Mouse (Mus musculus) stomach, embryonic 14.5 days (tissue): ENCODE results near the gene Srsf3. TPM values are rescaled to one million over a fixed set of nuclear protein-coding genes. Genes with fewer than 3 reads are reported as not detected.

Experiments
- ATAC-seq: fragments of 200-750 bp; cut with Nextera tagmentation; 2 replicates; pipeline ENCODE4 v1.8.0; 2017; ENCODE audit warnings: low read depth, moderate TSS enrichment; ENCODE audit not compliant: insufficient number of reproducible peaks, insufficient read depth, low FRiP score
- H3K27ac ChIP-seq: fragments of 300-500 bp; sonication (generic); 2 replicates; pipeline ENCODE4 v1.5.1; 2014; ENCODE audit warnings: mild to moderate bottlenecking, low read length, moderate library complexity, mixed read lengths
- H3K27me3 ChIP-seq: fragments of 300-500 bp; sonication (generic); 2 replicates; pipeline ENCODE4 v1.6.1; 2014; ENCODE audit warnings: low read length, control low read depth, mixed read lengths; ENCODE audit not compliant: control insufficient read depth, insufficient read depth
- H3K36me3 ChIP-seq: fragments of 300-500 bp; sonication (generic); 2 replicates; pipeline ENCODE4 v1.6.1; 2014; ENCODE audit warnings: mild to moderate bottlenecking, control low read depth, low read length, moderate library complexity, mixed read lengths; ENCODE audit not compliant: control insufficient read depth, insufficient read depth
- H3K4me1 ChIP-seq: fragments of 300-500 bp; sonication (generic); 2 replicates; pipeline ENCODE4 v1.6.1; 2014; ENCODE audit warnings: low read length, control low read depth, mixed read lengths; ENCODE audit not compliant: control insufficient read depth, insufficient read depth
- H3K4me2 ChIP-seq: fragments of 300-500 bp; sonication (generic); replicated peaks from 2 replicates; pipeline ENCODE4 v1.6.1; 2014; ENCODE audit warnings: low read depth, low read length, control low read depth
- H3K4me3 ChIP-seq: fragments of 300-500 bp; sonication (generic); 2 replicates; pipeline ENCODE4 v1.5.1; 2014; ENCODE audit warnings: low read depth, low read length, control low read depth
- H3K9ac ChIP-seq: fragments of 300-500 bp; sonication (generic); replicated peaks from 2 replicates; pipeline ENCODE4 v1.6.1; 2014; ENCODE audit warnings: low read depth, mild to moderate bottlenecking, control low read depth, low read length, moderate library complexity, mixed read lengths
- H3K9me3 ChIP-seq: fragments of 300-500 bp; sonication (generic); 2 replicates; pipeline ENCODE4 v1.6.1; 2016; ENCODE audit warnings: low read depth, low read length, control low read depth; ENCODE audit not compliant: control insufficient read depth
- WGBS: fragments of 180-500 bp; shearing (Covaris S2); extraction: QIAGEN DNeasy Blood & Tissue Kit; methylation state at CpG from one replicate; pipeline ENCODE4 v1.1.7; 2014; 5-methylcytosine and 5-hydroxymethylcytosine counted together
- polyA plus RNA-seq: library from polyadenylated mRNA; unstranded; fragments of >200 nt; fragmentation: Nextera tagmentation; extraction: Ambion mirVana; gene quantifications from 2 replicates; pipeline ENCODE4 v1.2.1, GENCODE M21; 2014

Srsf3 gene
- polyA plus RNA-seq, 1 experiment from 2014 or later, result 593 TPM

GRCm38 (mm10) chr17:29074085-29074484 lies 41.7 kb downstream of the Srsf3 start:
- H3K4me2 ChIP-seq, result no peak overlapping the region
- WGBS, result 67% methylated on average over 13 of the region's 13 CpGs

GRCm38 (mm10) chr17:29076235-29076634 lies 43.8 kb downstream of the Srsf3 start:
- no peak overlapping the region for H3K27ac ChIP-seq
- WGBS, result 88% methylated on average over 8 of the region's 8 CpGs
- no peak for ATAC-seq
- no peak overlapping the region for H3K4me2 ChIP-seq
- peaks cover 15% of the 10 kb centered on the region; the same call in 1 of the 2 replicates for H3K4me1 ChIP-seq
- H3K27me3 ChIP-seq, result 0 out of 2 replicates have a peak, but pooled peaks cover 5% of the 10 kb centered on the region
- no peaks in the 10 kb centered on the region for H3K36me3 ChIP-seq
- H3K9ac ChIP-seq, result no peak overlapping the region
- H3K4me3 ChIP-seq, result no peak overlapping the region
- H3K9me3 ChIP-seq, result no peaks in the 10 kb centered on the region

More at GRCm38 (mm10) chr17:29074085-29074484, 41.7 kb downstream of the Srsf3 start:
- H3K36me3 ChIP-seq, result no peaks in the 10 kb centered on the region
- no peaks in the 10 kb centered on the region for H3K9me3 ChIP-seq
- ATAC-seq, result no peak
- H3K27ac ChIP-seq, result no peak overlapping the region
- H3K4me3 ChIP-seq, result no peak overlapping the region
- no peak overlapping the region for H3K9ac ChIP-seq
- H3K4me1 ChIP-seq, result peaks cover 15% of the 10 kb centered on the region; the same call in 1 of the 2 replicates
- H3K27me3 ChIP-seq, result no peaks in the 10 kb centered on the region

GRCm38 (mm10) chr17:29077786-29078509 lies 45.5 kb downstream of the Srsf3 start:
- 16% methylated on average over 14 of the region's 14 CpGs for WGBS
- no peaks in the 10 kb centered on the region for H3K9me3 ChIP-seq
- ATAC-seq, result no peak
- no peaks in the 10 kb centered on the region for H3K36me3 ChIP-seq
- peak overlapping the region; percentile 20 for H3K4me3 ChIP-seq
- H3K4me2 ChIP-seq, result peak overlapping the region; percentile 47
- no peak overlapping the region for H3K9ac ChIP-seq
- peaks cover 11% of the 10 kb centered on the region; the same call in 1 of the 2 replicates for H3K4me1 ChIP-seq
- H3K27ac ChIP-seq, result 0 out of 2 replicates have a peak overlapping the region, but pooled peaks have one; percentile 22
- 0 out of 2 replicates have a peak, but pooled peaks cover 5% of the 10 kb centered on the region for H3K27me3 ChIP-seq

- peak overlapping the region; percentile 47 for H3K4me2 ChIP-seq
- no peaks in the 10 kb centered on the region for H3K36me3 ChIP-seq
- H3K27me3 ChIP-seq, result 0 out of 2 replicates have a peak, but pooled peaks cover 5% of the 10 kb centered on the region
- 0 out of 2 replicates have a peak, but pooled peaks have one; percentile 31 for ATAC-seq
- peaks cover 7% of the 10 kb centered on the region; the same call in 1 of the 2 replicates for H3K4me1 ChIP-seq
- WGBS, result 13% methylated on average over 25 of the region's 25 CpGs
- H3K4me3 ChIP-seq, result peak overlapping the region; percentile 20
- no peak overlapping the region for H3K9ac ChIP-seq
- no peaks in the 10 kb centered on the region for H3K9me3 ChIP-seq
- H3K27ac ChIP-seq, result peak overlapping the region; percentile 22; the same call in 1 of the 2 replicates
These were observed 46.3 kb downstream of the Srsf3 start for GRCm38 (mm10) chr17:29078519-29079383.

GRCm38 (mm10) chr17:29080758-29081617 lies 48.6 kb downstream of the Srsf3 start:
- H3K4me3 ChIP-seq, result no peak overlapping the region
- H3K36me3 ChIP-seq, result no peaks in the 10 kb centered on the region
- H3K4me1 ChIP-seq, result peaks cover 7% of the 10 kb centered on the region; the same call in 1 of the 2 replicates
- no peak overlapping the region for H3K9ac ChIP-seq
- H3K27me3 ChIP-seq, result 0 out of 2 replicates have a peak, but pooled peaks cover 5% of the 10 kb centered on the region
- peak; percentile 85 for ATAC-seq
- WGBS, result 5% methylated on average over 23 of the region's 23 CpGs
- H3K27ac ChIP-seq, result peak overlapping the region; percentile 69
- 0 out of 2 replicates have a peak overlapping the region, but pooled peaks have one; percentile 14 for H3K4me2 ChIP-seq
- H3K9me3 ChIP-seq, result no peaks in the 10 kb centered on the region

GRCm38 (mm10) chr17:29081618-29082381 lies 49.4 kb downstream of the Srsf3 start:
- WGBS, result 7% methylated on average over 21 of the region's 21 CpGs
- H3K36me3 ChIP-seq, result no peaks in the 10 kb centered on the region
- ATAC-seq, result no peak
- H3K9me3 ChIP-seq, result no peaks in the 10 kb centered on the region
- H3K4me3 ChIP-seq, result peak overlapping the region; percentile 8
- H3K9ac ChIP-seq, result no peak overlapping the region
- H3K27me3 ChIP-seq, result 0 out of 2 replicates have a peak, but pooled peaks cover 5% of the 10 kb centered on the region
- peaks cover 7% of the 10 kb centered on the region; the same call in 1 of the 2 replicates for H3K4me1 ChIP-seq
- 0 out of 2 replicates have a peak overlapping the region, but pooled peaks have one; percentile 14 for H3K4me2 ChIP-seq
- peak overlapping the region; percentile 69 for H3K27ac ChIP-seq

GRCm38 (mm10) chr17:29083586-29083985 lies 51.2 kb downstream of the Srsf3 start:
- H3K27me3 ChIP-seq, result 0 out of 2 replicates have a peak, but pooled peaks cover 5% of the 10 kb centered on the region
- no peak overlapping the region for H3K4me3 ChIP-seq
- H3K36me3 ChIP-seq, result no peaks in the 10 kb centered on the region
- H3K9ac ChIP-seq, result no peak overlapping the region
- 89% methylated on average over 8 of the region's 8 CpGs for WGBS
- peaks cover 7% of the 10 kb centered on the region; the same call in 1 of the 2 replicates for H3K4me1 ChIP-seq
- no peak overlapping the region for H3K4me2 ChIP-seq
- H3K27ac ChIP-seq, result no peak overlapping the region
- ATAC-seq, result no peak
- H3K9me3 ChIP-seq, result no peaks in the 10 kb centered on the region
